Mouse (Mus musculus) adipocyte (in vitro differentiated cells): ENCODE results near the gene Neurl1a.
"Not testable (repeated sequence)": the region's sequence is repeated elsewhere in the genome, so short reads cannot be mapped to it uniquely, and the experiment has no call there.

Source experiments
- DNase-seq: peaks from one replicate; pipeline ENCODE4 v3.0.0-alpha.2; 2016; ENCODE audit warnings: low spot score

The Neurl1a gene

DNA sequence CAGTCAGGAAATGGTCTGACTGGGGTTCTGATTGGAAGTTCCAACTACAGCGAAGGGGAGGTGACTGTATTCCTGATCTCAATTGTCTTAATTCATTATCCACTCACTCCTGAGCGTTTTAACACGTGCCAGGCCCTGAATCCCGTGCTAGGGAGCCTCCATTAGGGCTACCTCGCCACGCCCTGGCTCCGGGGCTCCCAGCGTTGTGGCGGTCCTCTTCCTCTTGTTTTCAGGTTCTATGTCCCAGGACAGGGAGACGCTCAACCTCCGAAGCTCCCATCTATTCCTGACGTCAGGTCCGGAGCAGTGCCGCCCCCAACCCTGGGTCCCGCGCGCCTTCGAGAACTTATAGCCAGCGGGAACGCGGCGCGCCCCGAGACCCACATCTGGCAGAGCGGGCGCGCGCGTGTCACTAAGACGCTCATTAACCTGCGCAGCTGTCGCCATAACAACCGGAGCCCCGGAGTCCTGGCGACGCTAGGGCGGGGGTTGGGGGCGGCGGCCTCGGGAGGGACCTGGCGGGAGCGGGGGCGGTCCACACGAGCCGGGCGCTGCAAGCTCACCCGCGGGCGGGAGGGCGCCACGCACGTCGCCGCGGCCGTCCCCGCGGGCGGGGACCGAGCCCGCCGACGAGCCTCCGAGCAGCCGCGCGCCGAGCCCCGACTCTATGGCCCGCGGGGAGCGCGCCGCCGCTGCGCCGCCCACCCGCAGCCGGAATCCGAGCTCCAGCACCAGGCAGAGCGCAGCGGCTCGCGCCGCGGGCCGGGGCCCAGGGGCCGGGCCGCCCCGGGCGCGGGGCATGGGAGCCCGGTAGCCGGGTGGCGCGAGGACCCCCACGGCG, at the start of gene Neurl1a:
TSS of gene Neurl1a (plus strand) at position 390 of the 841 bp plus-strand sequence.
- no peak for DNase-seq

DNA sequence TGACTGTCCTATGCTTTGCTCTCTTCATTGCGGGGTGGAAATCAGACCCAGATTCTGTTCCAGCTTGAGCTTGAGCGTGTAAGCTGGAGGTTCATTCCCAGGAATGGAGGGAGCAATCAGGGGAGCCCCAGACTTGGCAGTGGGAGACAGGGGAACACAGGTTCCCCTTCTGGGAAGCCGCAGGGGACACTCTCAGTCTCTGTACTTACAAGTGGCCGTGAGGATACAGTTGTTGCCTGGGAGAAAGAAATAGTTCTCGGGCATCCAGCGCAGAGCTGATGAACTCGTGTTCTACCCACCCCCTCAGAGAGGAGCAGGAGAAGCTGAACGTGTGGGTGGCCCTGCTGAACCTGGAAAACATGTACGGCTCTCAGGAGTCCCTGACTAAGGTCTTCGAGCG, 49.8 kb upstream of the Neurl1a start:
- no peak for DNase-seq

DNA sequence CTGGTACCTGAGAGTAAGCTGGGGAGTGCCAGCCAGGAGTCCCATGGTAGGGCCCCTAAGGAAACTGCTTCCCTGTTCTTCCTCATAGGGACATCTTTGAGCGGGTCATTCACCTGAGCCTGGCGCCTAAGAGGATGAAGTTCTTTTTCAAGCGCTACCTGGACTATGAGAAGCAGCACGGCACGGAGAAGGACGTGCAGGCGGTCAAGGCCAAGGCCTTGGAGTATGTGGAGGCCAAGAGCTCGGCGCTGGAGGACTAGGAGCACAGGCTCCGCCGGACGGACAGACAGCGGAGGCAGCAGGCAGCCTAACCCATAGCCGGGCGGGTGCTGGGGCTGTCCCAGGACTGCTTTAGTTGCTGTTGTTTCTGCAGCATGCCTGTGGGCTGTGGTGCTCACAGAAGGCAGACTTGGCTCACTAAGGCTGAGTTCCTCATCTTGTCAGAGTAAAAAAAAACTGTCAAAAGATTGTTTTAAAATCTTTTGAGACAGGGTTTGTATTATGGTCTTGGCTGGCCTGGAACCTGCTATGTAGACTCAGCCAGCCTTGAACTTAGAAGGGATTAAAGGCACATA, 48.0 kb upstream of the Neurl1a start:
- DNase-seq = no peak

DNA sequence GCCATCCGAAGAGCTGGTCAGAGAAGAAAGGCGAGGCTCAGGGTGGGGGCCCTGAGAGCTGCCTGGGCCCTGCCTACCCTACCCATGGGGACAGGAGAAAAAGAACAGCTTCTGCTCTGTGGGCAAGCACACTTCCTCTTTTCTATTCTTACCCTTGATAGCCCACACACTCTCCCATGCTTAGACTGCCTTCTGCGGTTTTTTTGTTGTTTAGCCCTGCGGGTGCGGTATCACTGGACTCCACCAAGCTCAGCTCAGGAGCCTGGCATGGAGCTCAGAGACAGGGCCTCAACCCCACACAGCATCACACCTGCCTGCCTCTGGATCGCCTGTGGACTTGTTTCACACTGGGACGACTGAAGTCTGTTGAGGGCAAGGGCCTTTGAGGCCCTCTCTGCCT, 45.5 kb upstream of the Neurl1a start:
- DNase-seq = no peak

DNA sequence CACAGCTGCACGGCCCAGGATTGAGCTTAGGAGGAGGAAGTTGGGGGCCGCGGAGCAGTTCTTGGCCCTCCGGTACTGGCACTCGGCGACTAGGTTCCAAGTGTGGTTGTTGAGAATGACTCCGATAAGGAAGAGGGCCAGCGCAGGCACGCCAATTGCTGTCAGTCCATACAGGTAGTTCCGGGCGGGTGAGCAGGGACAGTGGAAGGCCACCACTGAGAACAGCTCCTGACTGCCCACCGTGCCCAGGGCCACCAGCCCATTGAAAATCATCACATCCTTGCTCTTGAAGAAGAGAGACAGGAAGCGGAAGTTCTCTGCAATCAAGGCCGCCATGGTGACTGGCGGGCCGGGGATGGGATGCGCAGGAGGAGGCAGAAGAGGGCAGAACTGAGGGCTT, 43.1 kb upstream of the Neurl1a start:
- no peak for DNase-seq

DNA sequence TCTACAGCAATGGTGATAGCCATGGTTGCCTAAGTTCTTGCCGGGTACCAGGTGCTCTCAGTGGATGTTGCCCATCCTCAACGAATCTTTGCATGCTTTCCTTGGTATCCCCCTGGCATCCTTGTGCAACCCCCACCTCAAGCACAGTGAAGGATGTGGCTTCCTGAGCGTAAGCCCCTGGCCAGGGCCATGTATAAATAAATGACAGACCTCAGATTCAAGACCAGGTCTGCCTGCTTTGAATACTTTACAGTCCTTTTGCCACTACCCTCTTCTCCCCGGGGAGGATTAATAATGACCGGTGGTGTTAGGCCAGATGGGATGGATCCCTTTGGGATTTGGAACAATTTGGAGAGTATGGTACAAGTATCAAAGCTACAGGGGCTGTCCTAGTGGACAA, 42.5 kb upstream of the Neurl1a start:
- DNase-seq = no peak

DNA sequence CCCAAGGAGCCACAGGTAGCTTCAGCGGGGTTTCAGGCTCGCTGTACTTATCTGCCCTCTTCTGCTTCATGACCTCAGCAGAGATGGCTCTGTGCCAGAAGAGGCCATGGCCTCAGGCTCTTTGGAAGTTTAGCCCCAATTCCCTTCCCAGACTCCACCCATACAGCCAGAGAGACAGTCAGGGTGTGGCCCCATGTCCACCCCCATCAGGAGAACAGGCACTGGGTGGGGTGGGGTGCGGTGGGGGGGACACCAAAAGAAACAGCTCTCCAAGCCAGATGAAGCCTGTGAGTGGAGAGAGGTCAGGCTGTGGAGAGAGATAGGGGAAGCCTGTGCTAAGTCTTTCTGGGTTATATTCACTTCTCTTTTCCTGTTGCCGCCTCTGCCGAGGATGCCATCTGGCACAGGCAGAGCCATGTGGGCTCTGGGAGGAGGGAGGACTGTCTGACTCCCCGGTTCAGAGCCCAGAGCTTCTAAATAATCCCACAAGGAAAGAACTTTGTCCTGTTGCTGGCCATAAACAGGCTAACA, 41.5 kb upstream of the Neurl1a start:
- DNase-seq = peak; percentile 76

DNA sequence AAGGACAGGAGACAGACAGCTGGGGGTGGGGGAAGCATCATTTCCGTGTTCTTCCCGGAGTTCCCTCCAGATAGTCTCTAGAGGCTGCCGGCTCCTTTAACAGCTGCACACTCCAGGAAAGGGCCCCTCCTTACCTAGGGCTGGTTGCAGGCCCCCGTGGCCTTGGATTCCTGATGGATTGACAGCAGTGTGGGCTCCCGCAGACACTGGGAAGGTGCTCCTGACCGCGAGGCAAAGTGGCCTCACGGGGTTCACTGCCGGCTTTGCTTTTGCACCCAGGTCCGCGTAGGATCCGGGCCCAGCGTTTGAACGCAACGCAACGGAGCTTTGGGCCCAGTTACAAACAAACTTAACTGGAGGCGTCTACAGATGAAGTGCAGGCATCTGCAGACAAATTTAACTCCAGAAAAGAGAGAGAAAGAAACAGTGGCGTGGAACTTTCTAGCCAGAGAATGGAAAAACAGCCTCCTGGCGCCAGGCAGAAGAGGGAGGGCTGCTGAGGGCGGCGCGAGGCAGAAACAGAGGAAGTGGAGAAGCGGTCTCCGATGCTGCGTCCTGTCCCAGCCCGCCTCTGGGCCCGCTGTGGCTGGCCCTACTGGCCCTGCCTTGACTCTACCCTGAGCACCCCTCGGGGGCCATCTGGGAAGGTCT, 40.7 kb upstream of the Neurl1a start, which contains the start of gene Calhm2:
TSS of gene Calhm2 (minus strand) at position 524 of the 651 bp plus-strand sequence.
- peak; percentile 53 for DNase-seq

DNA sequence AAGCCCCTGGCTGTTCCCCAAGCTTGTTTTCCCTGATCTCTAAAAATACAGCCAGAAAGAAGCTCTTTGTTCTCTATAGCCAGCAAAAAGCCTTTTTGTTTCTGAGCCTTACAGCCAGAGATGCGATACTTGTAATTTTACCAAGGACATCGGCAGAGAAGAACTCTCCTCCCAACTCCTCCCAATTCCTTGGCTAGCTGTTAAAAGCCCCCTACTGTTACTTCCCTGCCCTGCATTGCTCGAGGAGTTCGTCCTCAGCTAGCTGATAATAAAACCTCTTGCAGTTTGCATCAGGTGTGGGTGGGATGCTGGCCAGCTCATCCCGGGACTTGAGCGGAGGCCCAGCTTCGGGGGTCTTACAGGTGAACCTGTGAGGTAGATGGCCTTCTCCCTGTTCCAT, 39.0 kb upstream of the Neurl1a start:
- not testable (repeated sequence) for DNase-seq

DNA sequence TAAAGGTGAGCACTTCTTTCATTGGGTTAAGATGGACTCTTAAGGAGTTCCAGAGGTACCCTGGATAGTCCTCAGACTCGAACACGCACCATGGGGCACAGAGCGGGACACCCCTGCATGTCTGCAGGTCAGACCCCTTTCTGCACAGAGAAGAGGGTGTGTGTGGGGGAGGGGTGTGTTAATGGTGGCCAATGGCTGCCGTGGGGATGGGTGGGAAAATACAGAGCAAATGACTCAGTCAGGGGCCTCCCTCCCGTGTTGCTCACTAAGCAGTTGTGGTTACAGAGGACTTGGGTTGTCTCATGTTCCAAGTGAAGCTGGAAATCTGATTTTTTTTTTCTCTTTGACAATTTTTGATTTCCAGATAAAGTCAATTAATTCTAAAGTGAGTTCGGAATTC, 36.2 kb upstream of the Neurl1a start:
- DNase-seq = no peak

DNA sequence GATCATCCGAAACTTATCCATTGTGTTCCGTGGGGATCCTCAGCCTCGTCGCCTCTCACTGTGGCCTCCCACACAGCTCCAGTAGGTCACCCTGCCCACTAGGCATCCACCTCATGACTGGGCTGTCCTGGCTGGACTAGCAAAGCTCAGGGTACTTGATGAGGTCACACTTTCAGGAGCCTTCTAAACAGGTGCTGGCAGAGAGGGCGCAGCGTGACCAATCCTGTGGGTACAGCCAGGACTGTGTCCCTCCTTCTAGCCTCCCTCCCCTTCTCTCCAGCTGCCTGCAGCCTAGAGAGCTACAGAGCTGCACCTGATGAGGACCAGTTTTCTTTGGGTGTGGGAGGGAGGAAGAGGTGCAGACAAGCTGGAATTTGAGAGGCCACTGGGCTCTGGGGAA, 34.5 kb upstream of the Neurl1a start, which contains the start of gene Calhm1:
TSS of gene Calhm1 (minus strand) at position 101 of the 400 bp plus-strand sequence.
- DNase-seq = no peak

DNA sequence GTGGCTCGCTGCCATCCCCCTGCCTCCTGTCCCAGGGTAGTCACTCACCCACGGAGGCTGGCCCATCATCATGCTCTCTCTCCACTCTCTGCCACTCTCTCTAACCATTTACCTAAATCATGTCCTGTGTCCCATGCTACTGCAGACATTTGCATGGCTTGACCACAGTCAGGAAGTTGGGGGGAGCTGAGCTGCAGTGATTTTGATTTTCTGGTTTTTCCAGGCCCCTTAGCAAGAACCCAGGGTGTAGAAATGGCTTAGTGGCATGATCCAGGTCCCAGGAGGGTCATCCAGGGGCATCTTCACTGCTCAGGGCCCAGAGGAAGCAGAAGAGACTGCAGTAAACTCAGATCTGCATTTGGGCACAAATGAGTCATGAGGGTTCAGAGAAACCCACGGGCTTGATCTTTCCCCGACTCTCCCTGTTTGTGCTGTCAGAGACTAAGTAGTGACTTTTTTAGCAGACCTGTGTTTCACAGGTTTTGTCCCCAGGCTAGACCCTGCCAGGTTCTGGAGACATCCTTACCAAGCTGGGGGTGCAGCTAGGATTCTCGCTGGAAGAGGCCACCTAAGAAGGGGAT, 30.3 kb upstream of the Neurl1a start:
- no peak for DNase-seq

DNA sequence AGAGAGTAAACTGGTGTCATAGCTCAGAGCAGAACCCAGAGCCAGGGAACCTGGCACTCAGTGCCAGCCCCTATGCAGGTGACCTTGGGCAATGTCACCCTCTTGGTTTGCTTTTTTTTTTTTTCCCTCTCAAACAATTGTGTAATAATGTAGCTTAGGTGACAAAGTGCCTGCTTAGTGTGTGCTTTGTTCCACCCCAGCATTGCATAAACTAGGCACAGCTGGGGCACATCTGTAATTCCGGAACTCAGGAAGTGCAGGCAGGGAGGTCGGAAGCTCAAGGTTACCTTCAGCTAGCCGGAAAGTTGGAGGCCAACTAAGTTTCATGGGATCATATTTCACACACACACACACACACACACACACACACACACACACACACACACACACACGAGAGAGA, 28.8 kb upstream of the Neurl1a start:
- DNase-seq = no peak

DNA sequence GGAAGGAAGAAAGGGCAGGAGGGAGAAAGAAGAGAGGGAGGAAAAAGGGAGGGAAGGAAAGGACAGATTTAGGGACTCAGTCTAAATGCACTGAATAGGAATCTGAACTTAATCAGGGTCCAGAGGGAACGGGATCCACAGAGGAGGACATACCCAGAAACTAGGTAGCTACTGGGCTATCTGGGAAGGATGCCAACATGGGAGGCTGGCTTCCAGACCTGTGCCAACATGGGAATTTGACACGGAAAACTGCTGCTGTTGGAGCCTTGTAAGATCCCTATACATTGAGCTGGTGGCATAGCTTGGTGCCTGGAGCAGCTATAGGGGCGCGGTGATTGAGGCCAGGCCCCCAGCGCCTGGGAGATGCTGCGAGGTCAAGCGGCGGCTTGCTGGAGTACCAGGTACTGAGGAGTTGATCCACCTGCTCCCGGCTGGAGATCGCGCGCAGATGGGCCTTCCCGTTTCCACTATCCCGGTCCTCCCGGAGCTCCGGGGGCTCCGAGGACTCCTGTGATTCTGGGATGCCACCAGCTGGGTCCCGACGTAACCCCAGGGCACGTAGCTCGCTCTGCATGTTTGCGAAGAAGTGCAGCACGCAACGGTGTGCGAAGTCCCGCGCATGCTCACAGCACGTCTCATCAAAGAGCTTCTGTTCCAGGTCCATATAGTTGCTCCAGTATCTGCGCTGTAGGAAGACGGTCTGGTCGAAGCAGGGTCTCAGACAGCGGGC, 27.1 kb upstream of the Neurl1a start:
- no peak for DNase-seq

DNA sequence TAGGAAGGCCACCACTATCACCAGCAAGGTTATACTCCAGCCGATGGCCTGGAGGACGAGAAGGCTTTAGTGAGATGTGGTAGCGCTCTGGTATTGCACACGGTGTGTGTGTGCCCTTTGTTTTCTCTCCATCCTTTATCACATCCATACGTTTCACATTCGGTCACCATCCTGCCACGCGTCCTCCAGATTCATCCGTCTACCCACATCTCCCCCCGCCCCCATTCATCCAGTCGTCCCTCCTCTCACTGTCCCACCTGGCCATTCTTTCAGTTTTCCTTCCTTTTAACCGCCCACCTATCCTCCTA, 26.6 kb upstream of the Neurl1a start:
- DNase-seq = no peak

DNA sequence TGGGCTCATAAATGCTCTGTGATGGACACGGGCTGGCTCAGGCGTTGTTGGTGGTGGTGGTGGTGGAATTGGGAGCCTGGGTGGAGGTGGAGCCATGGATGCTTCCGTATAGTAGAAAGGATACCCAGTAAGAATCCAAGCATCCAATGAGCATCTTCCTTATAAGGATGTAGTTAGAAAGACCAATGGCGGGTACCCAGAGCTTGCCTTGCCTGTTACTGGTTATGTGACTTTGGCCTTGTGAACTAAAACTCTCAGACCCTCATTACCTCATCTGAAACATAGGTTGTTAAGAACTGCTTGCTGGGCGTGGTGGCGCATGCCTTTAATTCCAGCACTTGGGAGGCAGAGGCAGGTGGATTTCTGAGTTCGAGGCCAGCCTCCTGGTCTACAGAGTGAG, 24.9 kb upstream of the Neurl1a start:
- no peak for DNase-seq

DNA sequence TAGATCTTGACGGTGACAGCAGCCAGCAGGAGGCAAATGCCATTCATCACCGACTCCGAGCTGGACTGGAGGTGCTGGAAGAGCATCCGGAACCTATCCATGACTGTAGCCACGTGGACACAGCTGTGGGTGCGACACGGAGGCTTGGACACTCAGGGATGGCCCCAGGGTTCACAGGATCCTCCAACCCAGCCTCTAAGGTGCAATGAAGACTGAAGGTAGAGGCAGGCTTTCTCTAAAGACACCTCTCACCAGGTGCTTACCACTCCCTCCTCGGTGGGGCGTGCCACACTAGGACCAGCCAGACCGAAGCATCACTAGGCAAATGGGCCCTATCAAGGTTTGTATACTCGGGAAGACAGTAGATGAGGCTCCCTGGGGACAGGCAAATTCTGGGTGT, 21.0 kb upstream of the Neurl1a start, which contains the start of gene Calhm3:
TSS of gene Calhm3 (minus strand) at position 101 of the 400 bp plus-strand sequence.
- no peak for DNase-seq

DNA sequence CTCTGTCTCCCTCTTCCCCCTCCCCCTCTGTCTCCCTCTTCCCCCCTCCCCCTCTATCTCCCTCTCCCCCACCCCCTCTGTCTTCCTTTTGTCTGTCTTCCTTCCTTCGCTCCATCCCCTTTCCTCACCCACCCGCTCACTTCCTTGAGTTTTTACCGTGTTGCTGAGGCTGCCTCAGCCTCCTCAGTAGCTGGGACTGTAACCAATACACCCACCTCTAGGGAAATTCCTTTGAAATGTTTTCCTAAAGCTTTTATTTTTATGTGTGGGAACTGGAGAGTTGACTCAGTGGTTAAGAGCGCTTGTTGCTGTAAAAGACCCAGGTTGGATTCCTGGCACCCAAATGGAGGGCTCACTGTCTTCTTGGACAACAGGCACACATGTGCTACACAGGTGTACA, 17.0 kb upstream of the Neurl1a start:
- no peak for DNase-seq

DNA sequence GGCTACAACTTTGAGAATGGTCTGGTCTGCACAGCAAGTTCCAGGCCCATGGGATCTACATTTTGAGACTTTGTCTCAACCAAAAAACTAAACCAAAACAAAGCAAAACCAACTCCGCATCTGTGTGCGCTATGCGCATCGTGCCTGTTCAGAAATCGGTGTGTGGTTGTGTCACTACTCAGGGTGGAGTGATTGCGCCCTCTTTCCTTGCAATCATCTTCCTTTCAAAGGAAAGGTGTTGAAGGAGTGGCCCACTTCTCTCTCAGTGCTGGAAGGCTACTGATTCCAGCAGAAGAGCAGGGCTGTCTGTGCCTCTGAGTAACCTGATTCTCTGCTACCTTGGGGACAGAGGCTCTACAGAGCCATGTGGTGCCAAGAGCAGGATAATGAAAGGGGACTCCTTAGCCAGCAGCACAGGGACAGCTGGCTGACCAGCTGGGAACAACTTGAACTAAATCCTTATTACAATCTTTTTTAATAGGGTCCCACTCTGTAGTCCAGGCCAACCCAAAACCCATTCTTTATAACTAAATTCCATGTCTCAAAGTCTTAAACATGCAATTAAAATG, 15.4 kb upstream of the Neurl1a start:
- no peak for DNase-seq

DNA sequence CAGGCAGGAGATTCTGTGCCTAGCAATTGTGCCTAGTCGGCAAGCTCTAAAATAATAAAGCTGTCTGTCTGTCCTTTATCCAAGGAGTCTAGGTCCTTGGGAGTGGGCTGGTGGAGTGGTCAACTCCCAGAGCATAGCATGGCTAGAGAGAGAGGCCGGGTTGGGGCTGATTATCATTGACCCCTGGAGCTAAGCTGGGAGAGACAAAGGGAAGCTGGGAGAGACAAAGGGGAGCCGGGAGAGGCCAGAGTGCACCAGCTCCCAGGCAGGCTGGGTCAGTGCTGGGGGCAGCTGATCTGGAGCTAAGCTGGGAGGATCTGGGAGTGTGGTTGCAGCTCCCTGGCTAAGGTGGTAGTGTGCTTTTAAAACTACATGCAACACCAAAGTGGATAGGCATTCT, 11.9 kb upstream of the Neurl1a start:
- DNase-seq = no peak

DNA sequence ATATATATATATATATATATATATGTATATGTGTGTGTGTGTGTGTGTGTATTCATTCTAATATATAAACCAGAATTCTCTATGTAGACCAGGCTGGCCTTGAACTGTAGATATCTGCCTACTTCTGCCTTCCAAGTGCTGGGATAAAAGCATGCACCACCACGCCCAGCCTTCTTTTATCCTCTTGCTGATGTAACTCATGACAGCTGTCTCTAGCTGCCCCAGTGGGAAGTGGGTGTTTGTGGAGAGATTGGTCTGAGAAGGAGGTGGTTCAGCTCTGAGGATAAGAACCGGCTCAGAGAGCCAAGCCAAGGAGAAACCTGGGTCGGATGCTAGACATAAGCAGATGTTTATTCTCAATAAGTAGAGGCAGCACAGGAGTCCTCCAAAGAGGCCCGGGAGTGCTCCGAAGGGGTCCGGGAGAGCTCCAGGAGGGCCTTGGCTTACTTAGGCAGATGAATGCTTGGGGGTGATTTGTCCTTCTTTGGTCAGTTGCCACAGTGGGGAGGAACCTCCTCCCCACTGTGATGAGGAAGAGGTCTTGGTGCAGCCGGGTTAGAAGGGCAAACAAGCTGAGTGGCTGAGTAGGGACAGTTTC, 10.9 kb upstream of the Neurl1a start:
- DNase-seq = no peak
